Mouse (Mus musculus): ENCODE data around the gene Etl4.

The Etl4 gene

DNA sequence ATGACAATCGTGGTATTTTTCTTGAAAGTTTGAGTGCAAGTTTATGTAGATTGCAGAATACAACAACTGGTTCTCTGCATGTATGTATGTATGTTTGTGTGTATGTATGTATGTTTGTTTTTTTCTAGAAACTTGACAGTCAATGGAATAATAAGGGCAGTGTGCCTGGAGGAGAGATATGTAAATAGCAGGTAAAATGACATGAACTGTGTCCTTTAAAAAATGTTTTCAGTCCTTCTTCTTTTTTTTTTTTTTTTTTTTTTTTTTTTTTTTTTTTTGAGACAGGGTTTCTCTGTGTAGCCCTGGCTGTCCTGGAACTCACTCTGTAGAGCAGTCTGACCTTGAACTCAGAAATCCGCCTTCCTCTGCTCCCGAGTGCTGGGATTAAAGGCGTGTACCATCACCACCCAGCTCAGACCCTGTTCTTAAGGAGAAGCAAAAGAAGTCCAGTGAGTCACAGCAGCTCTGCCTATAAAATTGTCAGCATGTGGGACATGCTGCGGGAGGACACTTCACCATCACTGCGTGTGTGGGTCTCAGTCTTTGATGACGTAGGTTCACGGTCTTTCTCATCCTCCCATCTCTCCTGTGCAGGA lies 606.8 kb downstream of the Etl4 start:
- no peak for TF ChIP-seq GATA4 (IDR thresholded peaks at IDR 0.05; ENCODE audit: insufficient replicate concordance, low read length)

DNA sequence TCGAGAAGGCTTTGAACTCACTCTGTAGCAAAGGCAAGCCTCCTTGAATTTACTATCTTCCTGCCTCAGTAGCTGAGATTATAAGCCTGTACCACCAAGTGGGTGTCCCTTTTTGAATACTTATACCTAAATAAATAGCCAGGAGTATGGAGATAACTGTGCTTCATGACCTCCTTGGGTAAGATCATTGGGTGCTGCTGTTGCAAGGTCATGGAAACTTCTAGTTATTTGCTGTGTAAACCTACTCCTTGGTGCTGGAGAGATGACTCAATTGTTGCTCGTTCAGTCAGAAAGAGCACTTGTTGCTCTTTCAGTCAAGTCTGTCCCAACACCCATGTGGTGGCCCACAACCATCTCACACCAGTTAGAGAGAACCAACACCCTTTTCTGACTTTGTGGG lies 608.3 kb downstream of the Etl4 start:
- TF ChIP-seq GATA4 (IDR thresholded peaks at IDR 0.05; ENCODE audit: insufficient replicate concordance, low read length), result no peak

DNA sequence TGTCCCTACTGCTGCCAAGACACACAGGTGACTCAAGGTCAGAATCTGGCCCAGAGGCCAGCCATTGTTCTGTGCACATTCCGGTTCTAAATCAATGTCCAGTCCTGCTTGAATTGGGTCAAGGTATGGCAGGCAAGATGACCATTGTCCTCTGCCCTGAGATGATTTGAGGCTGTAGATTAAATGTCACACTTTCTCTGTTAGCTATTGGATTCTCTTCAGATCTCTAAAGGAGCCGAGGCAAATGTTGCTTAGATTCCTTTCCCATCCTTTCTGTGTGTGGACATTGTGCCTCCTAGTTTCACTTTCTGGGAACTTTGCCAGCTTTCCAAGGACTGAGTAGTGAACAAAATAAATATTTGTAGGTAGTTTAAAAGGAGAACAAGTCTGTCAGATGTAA lies 608.9 kb downstream of the Etl4 start:
- no peak for TF ChIP-seq GATA4 (IDR thresholded peaks at IDR 0.05; ENCODE audit: insufficient replicate concordance, low read length)

DNA sequence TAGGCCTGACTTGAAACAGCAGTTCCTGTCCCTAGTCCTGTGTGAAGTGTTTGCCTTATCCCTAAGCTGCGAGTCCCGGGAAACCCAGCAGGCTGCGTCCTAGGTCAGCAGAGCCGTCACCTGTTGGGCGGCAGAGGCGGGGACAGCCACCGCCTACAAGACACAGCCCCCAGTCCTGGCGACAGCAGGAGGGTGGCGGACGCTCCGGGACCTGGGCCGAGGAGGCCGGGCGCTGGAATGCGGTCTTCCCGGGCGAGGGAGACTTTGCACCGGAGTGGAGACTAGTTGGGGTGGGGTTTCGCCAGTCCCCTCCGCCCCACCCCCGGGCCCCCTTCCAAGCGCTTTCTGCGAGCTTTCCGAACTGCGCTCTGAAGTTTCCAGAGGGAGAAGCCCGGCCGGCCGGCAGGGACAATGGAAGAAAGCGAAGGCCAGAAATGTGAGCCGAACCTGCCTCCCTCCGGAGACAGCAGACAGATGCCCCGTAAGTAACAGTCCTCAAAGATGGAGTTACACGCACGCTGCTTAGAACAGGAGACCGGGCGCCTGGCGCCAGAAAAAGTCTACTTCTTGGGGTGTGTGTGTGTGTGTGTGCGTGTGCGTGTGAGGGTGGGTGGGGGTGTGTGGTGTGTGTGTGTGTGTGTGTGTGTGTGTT lies 610.0 kb downstream of the Etl4 start:
- TF ChIP-seq GATA4 (IDR thresholded peaks at IDR 0.05; ENCODE audit: insufficient replicate concordance, low read length), result no peak

DNA sequence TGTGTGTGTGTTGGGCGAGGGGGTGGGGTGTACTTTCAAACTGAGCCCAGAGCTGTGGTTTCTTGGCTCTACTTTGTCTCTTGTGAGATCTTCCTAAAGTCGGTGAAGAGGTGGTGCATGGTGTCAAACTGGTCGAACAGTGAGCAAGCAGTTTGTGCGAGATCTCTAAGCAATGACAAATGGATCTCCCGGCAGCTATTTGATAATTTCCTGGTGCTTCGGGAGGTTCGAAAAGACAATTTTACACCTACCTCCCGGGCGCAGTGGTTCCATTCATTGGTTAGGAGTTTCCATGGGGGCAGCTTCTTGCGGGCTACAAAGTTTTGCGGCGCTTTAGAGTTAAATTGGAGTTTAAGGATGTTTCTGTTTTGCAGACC lies 610.5 kb downstream of the Etl4 start:
- no peak for TF ChIP-seq GATA4 (IDR thresholded peaks at IDR 0.05; ENCODE audit: insufficient replicate concordance, low read length)

DNA sequence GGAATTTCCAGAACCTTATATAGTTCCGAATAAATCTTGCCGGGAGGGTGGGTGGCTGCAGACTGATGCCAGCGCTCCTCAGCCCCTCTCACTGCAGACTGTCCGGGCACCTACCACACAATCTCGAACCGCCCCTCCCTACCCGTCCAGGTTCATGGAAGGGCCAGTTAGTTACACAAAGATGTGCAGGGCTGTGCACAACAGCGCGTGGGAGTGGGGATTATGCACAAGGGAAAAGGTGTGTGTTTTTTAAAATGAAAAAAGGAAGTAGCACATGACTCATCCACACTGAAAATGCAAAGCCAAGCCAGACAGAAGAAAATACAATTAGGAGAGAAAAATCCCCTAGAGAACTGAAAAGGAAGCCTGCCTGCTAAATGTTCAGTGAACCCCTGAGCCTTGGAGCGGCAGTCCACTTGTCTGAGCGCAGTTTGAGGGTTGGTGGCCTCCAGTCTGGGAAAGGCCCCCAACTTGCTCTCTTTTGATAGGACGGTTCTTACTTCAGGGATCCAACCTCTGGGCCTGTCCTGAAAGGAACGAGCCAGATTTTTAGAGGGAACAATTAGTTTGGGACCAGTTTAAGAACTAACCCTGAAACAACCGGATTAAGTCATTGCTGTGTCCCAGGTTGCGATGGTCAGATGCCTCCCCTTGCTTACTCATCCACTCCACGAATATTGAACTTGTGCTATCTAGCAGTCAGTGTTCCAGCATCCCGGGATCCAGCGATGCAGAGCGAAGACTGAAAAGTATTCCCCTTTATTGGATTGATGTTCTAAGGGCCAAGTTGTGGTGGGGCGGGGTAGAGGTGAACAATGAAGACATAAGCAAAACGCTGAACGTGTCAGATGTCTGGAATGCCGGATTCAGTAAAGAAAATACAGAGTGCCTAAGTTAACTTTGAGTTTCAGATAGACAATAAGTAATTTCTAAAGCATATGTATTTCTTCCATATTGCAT lies 611.3 kb downstream of the Etl4 start:
- TF ChIP-seq GATA4 (IDR thresholded peaks at IDR 0.05; ENCODE audit: insufficient replicate concordance, low read length), result no peak

DNA sequence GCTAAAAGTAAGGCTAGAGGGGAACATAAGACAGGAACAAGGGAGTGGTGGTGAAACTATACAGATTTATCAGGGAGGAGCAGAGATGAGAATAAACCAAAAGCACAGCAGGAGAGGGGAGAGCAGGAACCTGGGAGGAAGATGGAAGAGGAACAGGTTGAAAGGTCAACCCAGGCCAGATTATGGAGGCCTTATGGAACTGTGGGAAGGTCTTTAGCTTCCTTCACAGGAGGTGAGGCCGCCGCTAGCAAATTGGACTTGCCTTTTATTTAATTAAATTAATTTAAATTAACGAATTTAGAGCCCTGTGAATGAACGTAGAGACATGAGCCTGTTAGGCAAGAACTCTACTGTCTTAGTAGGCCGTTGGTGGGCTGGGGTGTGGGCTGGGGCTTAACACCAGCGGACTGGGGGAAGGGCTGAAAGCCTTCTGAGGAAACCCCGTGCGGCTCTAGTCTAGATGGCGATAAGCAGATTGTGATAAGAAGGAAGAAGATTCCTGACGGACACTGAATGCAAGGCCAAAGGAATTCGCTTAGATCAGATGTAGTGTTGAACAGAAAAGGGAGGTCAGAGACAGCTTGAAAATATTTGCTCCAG lies 612.2 kb downstream of the Etl4 start:
- no peak for TF ChIP-seq GATA4 (IDR thresholded peaks at IDR 0.05; ENCODE audit: insufficient replicate concordance, low read length)

DNA sequence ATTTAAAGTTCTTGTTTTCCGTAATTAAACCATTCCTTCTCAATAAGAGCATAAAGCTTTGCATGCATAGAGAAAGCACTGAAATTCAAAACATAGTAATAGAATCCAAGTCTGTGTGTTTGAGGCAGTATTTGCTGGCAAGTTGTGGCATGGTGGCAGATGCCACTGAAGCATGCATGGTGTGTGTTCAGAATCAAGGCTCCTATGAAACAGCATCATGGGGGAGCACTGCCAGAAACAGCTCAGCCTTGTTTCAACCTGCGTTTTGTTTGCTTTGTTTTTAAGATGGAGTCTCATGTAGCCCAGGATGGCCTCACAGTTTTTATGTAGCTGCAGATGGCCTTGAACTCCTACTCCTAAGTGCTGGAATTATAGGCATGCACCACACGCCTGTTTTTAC lies 614.1 kb downstream of the Etl4 start:
- TF ChIP-seq GATA4 (IDR thresholded peaks at IDR 0.05; ENCODE audit: insufficient replicate concordance, low read length), result no peak

DNA sequence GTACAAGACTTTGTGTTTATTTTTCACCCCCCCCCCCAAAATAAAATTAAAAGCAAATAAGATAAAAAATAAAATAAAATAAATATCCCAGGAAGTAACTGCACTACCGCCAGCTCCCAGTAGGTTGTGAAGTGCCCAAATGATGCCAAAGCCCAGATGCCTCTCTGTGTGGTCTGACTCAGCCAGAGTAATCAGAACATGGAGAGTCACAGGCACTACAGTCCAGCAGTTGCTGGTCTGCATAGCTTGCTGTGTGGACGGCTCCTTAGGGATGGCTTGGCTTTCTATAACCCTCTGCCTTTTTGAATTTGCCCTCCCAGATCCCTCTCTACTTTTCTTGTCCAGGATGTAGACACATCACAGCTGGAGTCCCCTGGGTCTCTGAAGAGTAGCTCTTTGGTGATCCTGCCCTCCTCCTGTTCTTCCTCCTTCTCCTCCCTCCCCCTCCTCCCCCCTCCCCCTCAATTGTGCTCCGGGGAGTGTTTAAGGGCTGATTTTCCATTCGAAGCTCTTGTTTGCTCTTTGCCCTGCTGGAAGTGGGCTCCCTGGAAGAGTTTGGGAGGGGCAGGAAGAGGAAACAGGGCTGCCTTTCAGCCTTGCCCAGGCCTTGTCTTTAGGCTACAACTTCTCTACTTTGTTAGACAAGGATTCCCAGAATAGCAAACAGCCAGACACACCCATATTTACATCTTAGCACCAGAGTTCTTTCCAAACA lies 616.5 kb downstream of the Etl4 start:
- TF ChIP-seq GATA4 (IDR thresholded peaks at IDR 0.05; ENCODE audit: insufficient replicate concordance, low read length), result no peak

DNA sequence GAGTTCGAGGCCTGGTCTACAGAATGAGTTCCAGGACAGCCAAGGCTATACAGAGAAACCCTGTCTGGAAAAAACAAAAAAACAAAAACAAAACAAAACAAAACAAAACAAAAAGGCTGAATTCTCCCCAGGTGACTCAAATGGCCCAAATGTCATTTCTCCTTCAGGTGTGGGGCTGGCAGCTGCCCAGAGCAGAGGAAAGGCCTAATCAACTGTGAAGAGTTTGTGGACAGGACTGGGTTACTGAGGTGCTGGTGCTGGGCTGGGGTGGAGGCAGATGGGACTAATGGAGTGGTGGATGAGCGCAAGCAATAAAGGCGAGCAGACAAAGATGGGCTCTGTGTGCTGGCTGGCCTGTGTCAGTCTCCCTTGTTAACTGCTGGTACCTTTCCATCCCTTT lies 617.3 kb downstream of the Etl4 start:
- no peak for TF ChIP-seq GATA4 (IDR thresholded peaks at IDR 0.05; ENCODE audit: insufficient replicate concordance, low read length)

DNA sequence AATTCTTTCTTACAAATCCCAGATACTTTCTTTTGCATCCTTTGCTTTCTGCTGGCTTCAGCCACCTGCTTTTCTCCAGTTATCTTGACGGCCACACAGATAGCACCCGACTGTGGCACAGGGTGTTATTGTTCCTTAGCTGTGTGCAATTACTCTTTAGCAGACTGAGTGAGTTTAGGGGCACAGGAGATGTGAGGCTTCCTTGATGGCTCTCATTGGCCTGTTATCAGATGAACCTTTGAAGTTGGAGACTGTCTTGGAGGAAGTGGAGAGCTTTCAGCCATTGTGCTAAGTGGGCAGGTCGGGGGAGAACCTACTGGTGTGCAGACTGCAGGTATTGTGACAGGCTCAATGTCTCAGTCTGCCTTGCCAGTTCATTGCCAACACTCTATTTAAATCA lies 623.0 kb downstream of the Etl4 start:
- no peak for TF ChIP-seq GATA4 (IDR thresholded peaks at IDR 0.05; ENCODE audit: insufficient replicate concordance, low read length)

DNA sequence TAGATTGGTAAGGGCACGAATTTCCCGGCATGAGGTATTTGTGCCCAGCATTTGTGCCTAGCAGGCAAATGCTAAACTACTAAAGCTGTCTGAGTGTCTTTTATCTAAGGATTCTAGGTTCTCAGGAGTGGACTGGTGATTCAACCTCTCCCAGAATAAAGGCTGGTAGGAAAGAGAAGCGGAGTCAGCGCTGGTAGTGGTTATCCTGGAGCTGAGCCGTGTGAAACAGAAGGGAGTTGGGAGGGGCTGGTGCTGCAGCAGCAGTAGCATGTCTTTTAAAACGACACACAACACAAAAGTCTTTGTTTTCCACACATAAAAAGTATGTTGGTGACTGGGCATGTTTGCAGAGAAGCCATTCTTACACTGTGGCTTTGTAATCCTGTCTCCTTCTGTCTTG lies 628.2 kb downstream of the Etl4 start:
- no peak for TF ChIP-seq GATA4 (IDR thresholded peaks at IDR 0.05; ENCODE audit: insufficient replicate concordance, low read length)

DNA sequence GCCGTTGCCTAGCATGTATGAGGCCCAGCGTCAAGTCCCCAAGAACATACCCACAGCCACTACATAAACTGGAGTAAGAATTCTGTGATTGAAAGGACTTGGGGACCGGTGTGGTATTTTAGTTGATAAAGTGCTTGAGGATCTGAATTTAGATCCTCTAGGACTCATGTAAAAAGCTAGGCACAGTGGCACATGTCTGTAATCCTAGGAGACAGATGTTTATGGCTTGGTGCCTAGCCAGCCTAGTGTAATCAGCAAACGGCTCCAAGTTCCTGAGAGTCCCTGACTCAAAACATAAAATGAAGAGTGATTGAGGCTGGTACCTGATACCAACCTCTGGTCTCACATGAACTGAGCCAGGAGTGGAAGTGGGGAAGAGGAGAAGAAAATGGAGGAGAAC lies 629.3 kb downstream of the Etl4 start:
- TF ChIP-seq GATA4 (IDR thresholded peaks at IDR 0.05; ENCODE audit: insufficient replicate concordance, low read length), result no peak

DNA sequence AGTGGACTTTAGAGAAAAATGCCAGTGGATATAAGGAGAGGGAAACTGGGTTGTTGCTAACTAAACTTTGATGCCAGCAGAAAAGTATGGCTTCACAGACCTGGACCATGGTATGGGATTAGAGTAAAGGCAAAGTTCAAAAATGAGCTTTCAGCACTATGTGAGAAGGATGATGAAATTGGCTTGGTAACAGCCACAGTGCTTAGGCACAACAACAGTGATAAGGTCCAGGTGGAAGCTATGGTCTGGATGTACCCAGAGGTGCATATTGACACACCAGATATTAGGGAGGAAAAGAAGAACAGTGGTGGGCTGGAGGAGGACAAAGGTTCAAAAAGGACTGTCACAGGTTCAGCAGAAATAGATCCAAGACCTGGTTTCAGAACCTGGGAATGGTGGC lies 631.7 kb downstream of the Etl4 start:
- no peak for TF ChIP-seq GATA4 (IDR thresholded peaks at IDR 0.05; ENCODE audit: insufficient replicate concordance, low read length)

DNA sequence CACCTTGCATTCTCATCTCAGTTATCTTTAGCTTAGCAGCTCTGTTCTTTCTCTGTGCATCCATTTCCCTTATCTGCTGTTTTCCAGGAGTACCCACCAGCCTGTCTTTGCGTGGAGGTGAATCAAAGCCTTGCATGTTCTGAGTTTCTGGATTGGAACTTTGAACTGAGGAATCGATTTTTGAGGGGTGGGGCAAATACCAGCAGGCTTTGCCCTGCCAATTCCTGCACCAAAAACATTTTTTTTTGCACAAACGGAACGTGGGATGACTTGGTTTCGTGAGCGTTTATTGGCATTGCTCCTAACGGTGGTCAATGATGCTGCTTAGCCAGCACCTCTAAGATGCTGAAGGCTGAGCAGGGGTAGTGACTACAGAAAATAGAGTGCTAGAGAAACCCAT lies 632.7 kb downstream of the Etl4 start:
- no peak for TF ChIP-seq GATA4 (IDR thresholded peaks at IDR 0.05; ENCODE audit: insufficient replicate concordance, low read length)

Measured in liver, adult (tissue).